Mouse (Mus musculus): ENCODE results near the gene Gpm6b. TPM values are rescaled to one million over a fixed set of nuclear protein-coding genes. Genes with fewer than 3 reads are reported as not detected.

The Gpm6b gene
- polyA plus RNA-seq, 1 experiment from 2014 or later, result 441 TPM

GRCm38 (mm10) chrX:166360455-166360854 lies 121.7 kb downstream of the Gpm6b start:
- Histone ChIP-seq H3K4me3 (replicated peaks; ENCODE audit: low read length) (no peak overlapping the region), H3K9me3 (ENCODE audit: control insufficient read depth, low read length) (no peaks in the 10 kb centered on the region), H3K4me2 (ENCODE audit: low read length) (no peak overlapping the region), H3K4me1 (replicated peaks; ENCODE audit: control insufficient read depth, insufficient read depth, low read length) (peaks cover 6% of the 10 kb centered on the region; the same call in 1 of the 2 replicates), H3K27ac (ENCODE audit: low read length) (no peak overlapping the region), H3K9ac (replicated peaks; ENCODE audit: low read depth, low read length) (no peak overlapping the region), H3K36me3 (ENCODE audit: control insufficient read depth, insufficient read depth) (no peaks in the 10 kb centered on the region), H3K27me3 (replicated peaks; ENCODE audit: control insufficient read depth, insufficient read depth, low read length) (no peaks in the 10 kb centered on the region)
- 78% methylated on average over 4 of the region's 4 CpGs for WGBS
- ATAC-seq, result no peak

GRCm38 (mm10) chrX:166365458-166366213 lies 126.9 kb downstream of the Gpm6b start:
- Histone ChIP-seq H3K9me3 (ENCODE audit: control insufficient read depth, low read length) (no peaks in the 10 kb centered on the region), H3K36me3 (ENCODE audit: control insufficient read depth, insufficient read depth) (peaks cover 3% of the 10 kb centered on the region; the same call in 1 of the 2 replicates), H3K9ac (replicated peaks; ENCODE audit: low read depth, low read length) (no peak overlapping the region), H3K4me3 (replicated peaks; ENCODE audit: low read length) (no peak overlapping the region), H3K27ac (ENCODE audit: low read length) (no peak overlapping the region), H3K4me1 (replicated peaks; ENCODE audit: control insufficient read depth, insufficient read depth, low read length) (no peaks in the 10 kb centered on the region), H3K4me2 (ENCODE audit: low read length) (no peak overlapping the region), H3K27me3 (replicated peaks; ENCODE audit: control insufficient read depth, insufficient read depth, low read length) (no peaks in the 10 kb centered on the region)
- ATAC-seq, result no peak
- WGBS, result 69% methylated on average over 8 of the region's 8 CpGs

GRCm38 (mm10) chrX:166376681-166377328 lies 138.1 kb downstream of the Gpm6b start:
- Histone ChIP-seq H3K4me2 (ENCODE audit: low read length) (no peak overlapping the region), H3K4me3 (replicated peaks; ENCODE audit: low read length) (no peak overlapping the region), H3K27me3 (replicated peaks; ENCODE audit: control insufficient read depth, insufficient read depth, low read length) (no peaks in the 10 kb centered on the region), H3K27ac (ENCODE audit: low read length) (no peak overlapping the region), H3K9me3 (ENCODE audit: control insufficient read depth, low read length) (no peaks in the 10 kb centered on the region), H3K9ac (replicated peaks; ENCODE audit: low read depth, low read length) (no peak overlapping the region), H3K4me1 (replicated peaks; ENCODE audit: control insufficient read depth, insufficient read depth, low read length) (no peaks in the 10 kb centered on the region), H3K36me3 (ENCODE audit: control insufficient read depth, insufficient read depth) (peaks cover 6% of the 10 kb centered on the region; the same call in 1 of the 2 replicates)
- peak; percentile 45; the same call in 1 of the 2 replicates for ATAC-seq
- 82% methylated on average over 9 of the region's 9 CpGs for WGBS

GRCm38 (mm10) chrX:166378652-166379051 lies 139.9 kb downstream of the Gpm6b start:
- ATAC-seq, result no peak
- Histone ChIP-seq H3K9me3 (ENCODE audit: control insufficient read depth, low read length) (no peaks in the 10 kb centered on the region), H3K36me3 (ENCODE audit: control insufficient read depth, insufficient read depth) (peaks cover 12% of the 10 kb centered on the region), H3K27ac (ENCODE audit: low read length) (no peak overlapping the region), H3K27me3 (replicated peaks; ENCODE audit: control insufficient read depth, insufficient read depth, low read length) (no peaks in the 10 kb centered on the region), H3K4me3 (replicated peaks; ENCODE audit: low read length) (no peak overlapping the region), H3K9ac (replicated peaks; ENCODE audit: low read depth, low read length) (no peak overlapping the region), H3K4me1 (replicated peaks; ENCODE audit: control insufficient read depth, insufficient read depth, low read length) (no peaks in the 10 kb centered on the region), H3K4me2 (ENCODE audit: low read length) (no peak overlapping the region)
- WGBS, result 87% methylated on average over 5 of the region's 5 CpGs

GRCm38 (mm10) chrX:166383606-166384005 lies 144.9 kb downstream of the Gpm6b start:
- Histone ChIP-seq H3K27ac (ENCODE audit: low read length) (no peak overlapping the region), H3K4me1 (replicated peaks; ENCODE audit: control insufficient read depth, insufficient read depth, low read length) (no peaks in the 10 kb centered on the region), H3K9ac (replicated peaks; ENCODE audit: low read depth, low read length) (no peak overlapping the region), H3K27me3 (replicated peaks; ENCODE audit: control insufficient read depth, insufficient read depth, low read length) (no peaks in the 10 kb centered on the region), H3K4me3 (replicated peaks; ENCODE audit: low read length) (no peak overlapping the region), H3K9me3 (ENCODE audit: control insufficient read depth, low read length) (no peaks in the 10 kb centered on the region), H3K4me2 (ENCODE audit: low read length) (no peak overlapping the region), H3K36me3 (ENCODE audit: control insufficient read depth, insufficient read depth) (peaks cover 12% of the 10 kb centered on the region)
- WGBS, result 83% methylated on average over 2 of the region's 2 CpGs
- ATAC-seq, result no peak

DNA sequence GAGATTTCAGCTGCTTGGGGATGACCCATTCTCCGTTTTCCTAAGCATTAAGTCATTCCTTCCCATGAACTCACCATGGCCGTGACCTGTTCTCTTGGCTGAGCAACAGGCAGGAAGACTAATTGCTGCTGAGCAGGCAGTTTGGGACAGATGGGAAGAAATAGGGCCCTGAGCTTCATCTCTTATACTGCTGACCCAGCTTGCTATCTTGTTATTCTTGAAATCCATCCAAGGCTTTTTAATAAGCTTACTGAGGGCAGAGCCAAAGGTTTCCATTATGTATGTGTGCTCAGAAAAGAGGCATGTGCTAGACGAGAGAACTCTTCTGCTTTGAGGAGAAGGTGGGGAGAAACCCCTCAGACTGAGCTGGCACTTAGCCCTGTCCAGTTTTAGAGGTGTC lies 146.2 kb downstream of the Gpm6b start:
- Histone ChIP-seq H3K4me1 (replicated peaks; ENCODE audit: control insufficient read depth, insufficient read depth, low read length) (no peaks in the 10 kb centered on the region), H3K36me3 (ENCODE audit: control insufficient read depth, insufficient read depth) (peaks cover 8% of the 10 kb centered on the region), H3K9me3 (ENCODE audit: control insufficient read depth, low read length) (no peaks in the 10 kb centered on the region), H3K4me3 (replicated peaks; ENCODE audit: low read length) (no peak overlapping the region), H3K27me3 (replicated peaks; ENCODE audit: control insufficient read depth, insufficient read depth, low read length) (0 out of 2 replicates have a peak, but pooled peaks cover 2% of the 10 kb centered on the region), H3K27ac (ENCODE audit: low read length) (no peak overlapping the region), H3K9ac (replicated peaks; ENCODE audit: low read depth, low read length) (no peak overlapping the region), H3K4me2 (ENCODE audit: low read length) (no peak overlapping the region)
- peak; percentile 55 for ATAC-seq
- 57% methylated on average over 3 of the region's 3 CpGs for WGBS

GRCm38 (mm10) chrX:166386656-166387055 lies 147.9 kb downstream of the Gpm6b start:
- WGBS, result 89% methylated on average over 6 of the region's 6 CpGs
- ATAC-seq, result no peak
- Histone ChIP-seq H3K4me2 (ENCODE audit: low read length) (no peak overlapping the region), H3K36me3 (ENCODE audit: control insufficient read depth, insufficient read depth) (peaks cover 6% of the 10 kb centered on the region), H3K9me3 (ENCODE audit: control insufficient read depth, low read length) (no peaks in the 10 kb centered on the region), H3K9ac (replicated peaks; ENCODE audit: low read depth, low read length) (no peak overlapping the region), H3K27me3 (replicated peaks; ENCODE audit: control insufficient read depth, insufficient read depth, low read length) (0 out of 2 replicates have a peak, but pooled peaks cover 2% of the 10 kb centered on the region), H3K27ac (ENCODE audit: low read length) (no peak overlapping the region), H3K4me3 (replicated peaks; ENCODE audit: low read length) (no peak overlapping the region), H3K4me1 (replicated peaks; ENCODE audit: control insufficient read depth, insufficient read depth, low read length) (no peaks in the 10 kb centered on the region)

GRCm38 (mm10) chrX:166393753-166394152 lies 155.0 kb downstream of the Gpm6b start:
- 90% methylated on average over 1 of the region's 1 CpGs for WGBS

DNA sequence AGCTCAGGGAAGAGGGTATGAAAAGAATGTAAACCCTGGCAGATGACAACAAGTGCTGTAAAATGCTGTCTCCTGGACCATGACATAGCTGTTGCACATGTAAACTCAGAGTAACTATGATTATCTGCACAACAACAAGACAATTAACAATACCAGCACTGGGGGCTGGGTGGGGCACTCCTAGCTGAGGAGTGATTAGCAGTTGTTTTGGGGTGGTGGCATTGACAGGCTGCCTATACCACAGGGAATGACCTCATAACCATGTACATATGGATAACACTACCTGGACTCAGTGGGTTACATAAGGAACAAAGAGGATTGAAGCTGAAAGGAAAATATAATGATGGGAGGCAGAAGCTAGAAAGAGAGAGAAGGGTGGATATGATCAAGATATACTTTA lies 169.2 kb downstream of the Gpm6b start:
- no peak for ATAC-seq
- Histone ChIP-seq H3K9me3 (ENCODE audit: control insufficient read depth, low read length) (no peaks in the 10 kb centered on the region), H3K27ac (ENCODE audit: low read length) (no peak overlapping the region), H3K9ac (replicated peaks; ENCODE audit: low read depth, low read length) (no peak overlapping the region), H3K4me1 (replicated peaks; ENCODE audit: control insufficient read depth, insufficient read depth, low read length) (no peaks in the 10 kb centered on the region), H3K4me2 (ENCODE audit: low read length) (no peak overlapping the region), H3K27me3 (replicated peaks; ENCODE audit: control insufficient read depth, insufficient read depth, low read length) (0 out of 2 replicates have a peak, but pooled peaks cover 3% of the 10 kb centered on the region), H3K36me3 (ENCODE audit: control insufficient read depth, insufficient read depth) (peaks cover 5% of the 10 kb centered on the region; the same call in 1 of the 2 replicates), H3K4me3 (replicated peaks; ENCODE audit: low read length) (no peak overlapping the region)

More at GRCm38 (mm10) chrX:166393753-166394152, 155.0 kb downstream of the Gpm6b start:
- Histone ChIP-seq H3K9me3 (ENCODE audit: control insufficient read depth, low read length) (no peaks in the 10 kb centered on the region), H3K4me2 (ENCODE audit: low read length) (no peak overlapping the region), H3K4me3 (replicated peaks; ENCODE audit: low read length) (no peak overlapping the region), H3K36me3 (ENCODE audit: control insufficient read depth, insufficient read depth) (no peaks in the 10 kb centered on the region), H3K27ac (ENCODE audit: low read length) (no peak overlapping the region), H3K9ac (replicated peaks; ENCODE audit: low read depth, low read length) (no peak overlapping the region), H3K4me1 (replicated peaks; ENCODE audit: control insufficient read depth, insufficient read depth, low read length) (no peaks in the 10 kb centered on the region), H3K27me3 (replicated peaks; ENCODE audit: control insufficient read depth, insufficient read depth, low read length) (0 out of 2 replicates have a peak, but pooled peaks cover 2% of the 10 kb centered on the region)
- no peak for ATAC-seq
